Mouse (Mus musculus): Measurements from ENCODE around the gene St6galnac5. TPM values are rescaled to one million over a fixed set of nuclear protein-coding genes. Genes with fewer than 3 reads are reported as not detected.

Gene St6galnac5
- polyA plus RNA-seq, 1 experiment from 2014 or later: 0.66 TPM

DNA sequence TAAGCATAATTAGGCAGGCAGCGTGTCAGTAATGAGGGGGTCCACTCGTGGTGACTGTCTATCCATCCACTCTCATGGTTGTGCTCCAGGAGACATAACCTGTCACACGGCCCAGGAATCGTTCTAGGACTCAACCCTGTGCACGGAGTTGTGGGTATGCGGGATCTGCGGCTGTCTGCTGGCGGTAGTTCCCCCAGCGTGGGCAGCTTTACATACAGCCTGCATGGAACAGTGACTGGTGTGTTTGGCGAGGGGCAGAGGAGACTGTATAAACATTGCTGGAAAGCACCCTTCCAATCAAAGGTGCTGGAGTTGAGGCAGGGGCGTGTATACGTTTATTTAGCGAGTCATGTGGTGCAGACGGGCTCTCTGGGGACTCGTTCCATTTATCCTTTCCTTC lies 58.5 kb downstream of the St6galnac5 start:
- Histone ChIP-seq H3K9ac (ENCODE audit: low read depth, low read length) (no peak overlapping the region), H3K9me3 (replicated peaks; ENCODE audit: low read length) (no peaks in the 10 kb centered on the region), H3K27ac (no peak overlapping the region), H3K4me1 (replicated peaks; ENCODE audit: insufficient read depth, low read length) (no peaks in the 10 kb centered on the region; the same call in 1 of the 2 replicates), H3K4me3 (replicated peaks; ENCODE audit: low read depth, low read length) (no peak overlapping the region), H3K27me3 (ENCODE audit: insufficient read depth, low read length) (no peaks in the 10 kb centered on the region), H3K4me2 (ENCODE audit: low read length) (no peak overlapping the region), H3K36me3 (ENCODE audit: insufficient read depth, low read length) (no peaks in the 10 kb centered on the region)
- TF ChIP-seq CTCF (IDR thresholded peaks at IDR 0.05; ENCODE audit: low read depth): no peak
- 48% methylated on average over 15 of the region's 15 CpGs for WGBS
- no peak for DNase-seq (ENCODE audit: low spot score)
- ATAC-seq (replicated peaks; ENCODE audit: low FRiP score, low read depth): no peak

DNA sequence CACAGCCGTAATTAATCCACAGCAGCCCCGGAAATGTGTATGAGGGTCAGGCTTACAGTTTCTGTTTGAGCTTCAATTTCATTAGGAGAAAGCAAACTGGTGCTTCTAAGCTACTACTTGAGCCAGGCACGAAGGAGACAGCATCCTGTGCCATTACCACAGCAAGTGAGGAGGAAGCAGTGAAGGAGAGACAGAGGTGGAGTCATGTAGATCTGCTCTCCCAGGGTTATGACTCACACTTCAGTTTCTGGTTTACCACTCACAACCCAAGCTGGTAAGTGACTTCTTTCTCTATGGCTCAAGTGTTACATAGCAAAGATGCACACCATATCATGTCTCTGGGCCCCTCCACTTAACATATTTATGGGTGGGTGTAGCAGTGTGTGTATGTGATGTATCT lies 61.7 kb downstream of the St6galnac5 start:
- WGBS: 39% methylated on average over 3 of the region's 3 CpGs
- TF ChIP-seq CTCF (IDR thresholded peaks at IDR 0.05; ENCODE audit: low read depth): no peak
- Histone ChIP-seq H3K4me1 (replicated peaks; ENCODE audit: insufficient read depth, low read length) (no peaks in the 10 kb centered on the region), H3K36me3 (ENCODE audit: insufficient read depth, low read length) (no peaks in the 10 kb centered on the region), H3K9ac (ENCODE audit: low read depth, low read length) (no peak overlapping the region), H3K9me3 (replicated peaks; ENCODE audit: low read length) (no peaks in the 10 kb centered on the region), H3K4me2 (ENCODE audit: low read length) (no peak overlapping the region), H3K27me3 (ENCODE audit: insufficient read depth, low read length) (no peaks in the 10 kb centered on the region), H3K27ac (no peak overlapping the region), H3K4me3 (replicated peaks; ENCODE audit: low read depth, low read length) (no peak overlapping the region)
- no peak for ATAC-seq (replicated peaks; ENCODE audit: low FRiP score, low read depth)
- no peak for DNase-seq (ENCODE audit: low spot score)

DNA sequence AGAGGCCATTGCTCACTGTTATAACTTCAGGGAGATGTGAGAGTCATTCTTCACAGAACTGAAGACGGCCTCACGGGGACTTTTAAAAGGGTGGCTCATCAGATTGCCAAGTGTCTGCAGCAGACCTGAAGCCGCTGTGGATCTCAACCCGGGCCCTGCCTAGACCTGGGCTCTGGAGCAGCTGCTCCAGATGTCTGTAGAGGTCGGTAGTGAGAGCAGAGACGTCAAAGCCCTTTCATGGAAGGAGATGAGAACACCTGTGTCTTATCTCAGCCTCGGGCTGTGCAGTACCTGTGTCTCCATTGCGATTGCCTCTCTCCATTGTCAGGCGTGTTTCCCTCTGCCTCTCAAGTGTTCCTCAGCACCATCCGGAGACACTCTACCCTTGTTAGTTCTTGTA lies 62.9 kb downstream of the St6galnac5 start:
- Histone ChIP-seq H3K9ac (ENCODE audit: low read depth, low read length) (no peak overlapping the region), H3K4me3 (replicated peaks; ENCODE audit: low read depth, low read length) (no peak overlapping the region)

DNA sequence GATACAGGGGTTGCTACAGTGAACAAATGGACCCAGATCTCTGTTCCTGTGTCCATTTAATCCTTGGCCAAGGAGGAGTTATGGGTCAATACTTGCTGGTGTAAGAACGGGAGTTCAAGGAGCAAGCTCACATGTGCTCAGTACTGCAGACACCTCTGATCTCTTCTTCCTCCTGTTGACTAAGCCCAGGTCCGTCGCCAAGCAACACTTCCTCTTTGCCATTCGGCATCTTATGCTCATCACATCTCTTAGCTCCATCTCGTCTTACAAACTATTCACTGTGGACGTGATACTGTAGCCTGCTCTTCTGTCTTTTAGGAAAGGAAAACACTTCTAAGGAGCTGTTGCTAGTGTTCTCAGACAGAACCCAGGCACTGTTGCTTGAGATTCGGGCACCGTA lies 64.5 kb downstream of the St6galnac5 start:
- TF ChIP-seq CTCF (IDR thresholded peaks at IDR 0.05; ENCODE audit: low read depth): no peak
- no peak overlapping the region for H3K27ac ChIP-seq
- H3K4me2 ChIP-seq (ENCODE audit: low read length): no peak overlapping the region
- ATAC-seq (replicated peaks; ENCODE audit: low FRiP score, low read depth) (no peak), DNase-seq (ENCODE audit: low spot score) (no peak)
- H3K4me3 ChIP-seq (replicated peaks; ENCODE audit: low read depth, low read length): no peak overlapping the region
- no peaks in the 10 kb centered on the region for H3K4me1 ChIP-seq (replicated peaks; ENCODE audit: insufficient read depth, low read length)
- 72% methylated on average over 8 of the region's 8 CpGs for WGBS
- H3K36me3 ChIP-seq (ENCODE audit: insufficient read depth, low read length): no peaks in the 10 kb centered on the region
- no peaks in the 10 kb centered on the region for H3K27me3 ChIP-seq (ENCODE audit: insufficient read depth, low read length)
- no peaks in the 10 kb centered on the region for H3K9me3 ChIP-seq (replicated peaks; ENCODE audit: low read length)
- no peak overlapping the region for H3K9ac ChIP-seq (ENCODE audit: low read depth, low read length)

More for the DNA sequence above, 62.9 kb downstream of the St6galnac5 start:
- H3K27me3 ChIP-seq (ENCODE audit: insufficient read depth, low read length): no peaks in the 10 kb centered on the region
- no peak for DNase-seq (ENCODE audit: low spot score)
- H3K4me1 ChIP-seq (replicated peaks; ENCODE audit: insufficient read depth, low read length): no peaks in the 10 kb centered on the region
- TF ChIP-seq CTCF (IDR thresholded peaks at IDR 0.05; ENCODE audit: low read depth): no peak
- WGBS: 65% methylated on average over 10 of the region's 10 CpGs
- no peak overlapping the region for H3K27ac ChIP-seq
- no peaks in the 10 kb centered on the region for H3K9me3 ChIP-seq (replicated peaks; ENCODE audit: low read length)
- H3K4me2 ChIP-seq (ENCODE audit: low read length): no peak overlapping the region
- no peaks in the 10 kb centered on the region for H3K36me3 ChIP-seq (ENCODE audit: insufficient read depth, low read length)
- no peak for ATAC-seq (replicated peaks; ENCODE audit: low FRiP score, low read depth)

DNA sequence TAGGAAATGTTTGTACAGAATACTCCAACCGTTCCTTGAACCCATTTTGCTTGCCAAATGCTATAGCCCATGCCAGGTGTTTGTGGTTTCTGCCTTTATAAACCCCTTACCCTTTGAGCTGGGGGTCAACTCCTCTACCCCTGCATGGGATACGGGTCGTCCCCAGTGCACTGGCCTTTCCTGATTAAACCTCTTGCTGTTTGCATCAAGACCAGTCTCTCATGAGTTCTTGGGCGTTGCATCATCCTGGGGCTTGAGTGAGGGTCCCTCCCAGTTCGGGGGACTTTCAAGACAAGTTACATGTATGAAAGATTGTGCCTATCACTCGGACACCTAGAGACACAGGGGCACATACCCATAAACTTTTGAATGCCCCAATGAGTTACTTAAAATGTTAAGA lies 67.7 kb downstream of the St6galnac5 start:
- no peak for ATAC-seq (replicated peaks; ENCODE audit: low FRiP score, low read depth)
- no peak overlapping the region for H3K27ac ChIP-seq
- no peak overlapping the region for H3K4me2 ChIP-seq (ENCODE audit: low read length)
- no peak overlapping the region for H3K9ac ChIP-seq (ENCODE audit: low read depth, low read length)
- no peaks in the 10 kb centered on the region for H3K36me3 ChIP-seq (ENCODE audit: insufficient read depth, low read length)
- no peak for DNase-seq (ENCODE audit: low spot score)
- no peaks in the 10 kb centered on the region for H3K27me3 ChIP-seq (ENCODE audit: insufficient read depth, low read length)
- no peaks in the 10 kb centered on the region for H3K9me3 ChIP-seq (replicated peaks; ENCODE audit: low read length)
- TF ChIP-seq CTCF (IDR thresholded peaks at IDR 0.05; ENCODE audit: low read depth): no peak
- WGBS: 72% methylated on average over 6 of the region's 6 CpGs
- H3K4me1 ChIP-seq (replicated peaks; ENCODE audit: insufficient read depth, low read length): no peaks in the 10 kb centered on the region
- H3K4me3 ChIP-seq (replicated peaks; ENCODE audit: low read depth, low read length): no peak overlapping the region

DNA sequence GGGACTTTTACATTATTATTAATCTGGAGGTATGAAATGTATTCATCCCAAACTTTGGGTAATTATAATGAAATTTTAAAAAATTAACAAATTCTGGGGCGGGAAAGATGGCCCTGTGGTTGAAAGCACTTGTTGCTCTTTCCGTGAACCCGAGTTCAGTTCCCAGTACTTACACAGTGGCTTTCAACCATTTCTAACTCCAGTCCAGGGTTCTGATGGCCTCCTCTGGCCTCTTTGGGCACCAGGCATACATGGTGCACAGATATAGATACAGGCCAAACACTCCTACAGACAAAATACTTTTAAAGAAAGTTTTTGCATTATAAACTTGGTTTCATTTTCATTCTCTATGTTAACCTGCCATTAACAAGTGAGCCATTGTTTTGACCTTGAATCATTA lies 68.4 kb downstream of the St6galnac5 start:
- Histone ChIP-seq H3K36me3 (ENCODE audit: insufficient read depth, low read length) (no peaks in the 10 kb centered on the region), H3K4me3 (replicated peaks; ENCODE audit: low read depth, low read length) (no peak overlapping the region), H3K27me3 (ENCODE audit: insufficient read depth, low read length) (no peaks in the 10 kb centered on the region), H3K4me2 (ENCODE audit: low read length) (no peak overlapping the region), H3K27ac (no peak overlapping the region), H3K9me3 (replicated peaks; ENCODE audit: low read length) (no peaks in the 10 kb centered on the region), H3K9ac (ENCODE audit: low read depth, low read length) (no peak overlapping the region), H3K4me1 (replicated peaks; ENCODE audit: insufficient read depth, low read length) (no peaks in the 10 kb centered on the region)
- DNase-seq (ENCODE audit: low spot score): no peak
- TF ChIP-seq CTCF (IDR thresholded peaks at IDR 0.05; ENCODE audit: low read depth): no peak
- no peak for ATAC-seq (replicated peaks; ENCODE audit: low FRiP score, low read depth)
- WGBS: 97% methylated on average over 3 of the region's 3 CpGs

DNA sequence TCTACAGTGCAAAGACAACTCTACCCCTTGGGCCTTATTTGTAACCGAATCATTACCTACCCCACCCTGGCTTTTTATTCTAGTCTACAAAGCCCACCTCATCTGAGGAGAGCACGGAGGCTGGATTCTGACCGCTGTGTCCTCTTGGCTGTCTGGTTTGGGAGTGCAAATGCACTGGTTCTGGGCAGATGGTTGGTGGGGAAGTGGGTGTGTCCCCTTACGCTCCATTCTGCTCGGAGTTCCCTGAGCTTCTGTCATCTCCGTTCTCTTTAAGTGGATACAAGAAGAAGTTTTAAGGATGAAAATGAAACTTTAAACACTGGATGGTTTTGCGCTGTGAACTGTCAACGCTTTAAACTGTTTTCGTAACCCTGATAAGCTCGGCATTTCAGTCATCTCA lies 68.9 kb downstream of the St6galnac5 start:
- H3K27ac ChIP-seq: no peak overlapping the region
- DNase-seq (ENCODE audit: low spot score): no peak
- H3K9ac ChIP-seq (ENCODE audit: low read depth, low read length): no peak overlapping the region
- no peaks in the 10 kb centered on the region for H3K9me3 ChIP-seq (replicated peaks; ENCODE audit: low read length)
- ATAC-seq (replicated peaks; ENCODE audit: low FRiP score, low read depth): no peak
- no peak overlapping the region for H3K4me3 ChIP-seq (replicated peaks; ENCODE audit: low read depth, low read length)
- H3K36me3 ChIP-seq (ENCODE audit: insufficient read depth, low read length): no peaks in the 10 kb centered on the region
- no peak for TF ChIP-seq CTCF (IDR thresholded peaks at IDR 0.05; ENCODE audit: low read depth)
- no peaks in the 10 kb centered on the region for H3K27me3 ChIP-seq (ENCODE audit: insufficient read depth, low read length)
- H3K4me1 ChIP-seq (replicated peaks; ENCODE audit: insufficient read depth, low read length): no peaks in the 10 kb centered on the region
- WGBS: 92% methylated on average over 10 of the region's 10 CpGs
- H3K4me2 ChIP-seq (ENCODE audit: low read length): no peak overlapping the region
